Mouse (Mus musculus) thymus, adult 18-20 months (tissue): ENCODE measurements around the gene Gcdh.

Experiments used
- DNase-seq, 2 experiments: peaks; one replicate each; pipeline ENCODE4 v3.0.0; 2022; ENCODE audit warnings: mixed read lengths in 2 of 2

Gene Gcdh

GRCm38 (mm10) chr8:84893709-84894134 lies at the start of gene Gcdh:
TSS of gene Gcdh (minus strand) at chr8:84893921.
- peak; percentile 79 to 89 for DNase-seq

GRCm38 (mm10) chr8:84937620-84938485 lies 44.1 kb upstream of the Gcdh start:
- no peak for DNase-seq

- DNase-seq: no peak
Observed at GRCm38 (mm10) chr8:84936962-84937546, 43.3 kb upstream of the Gcdh start, which contains the start of gene Mast1. TSS of gene Mast1 (minus strand) at chr8:84937359.

GRCm38 (mm10) chr8:84936041-84936961 lies 42.6 kb upstream of the Gcdh start:
- no peak for DNase-seq

- DNase-seq: no peak
Observed at GRCm38 (mm10) chr8:84935489-84935888, 41.8 kb upstream of the Gcdh start.

- no peak for DNase-seq
Observed at GRCm38 (mm10) chr8:84934860-84935259, 41.1 kb upstream of the Gcdh start.

GRCm38 (mm10) chr8:84933767-84934559 lies 40.2 kb upstream of the Gcdh start:
- no peak for DNase-seq

- DNase-seq: no peak
Observed at GRCm38 (mm10) chr8:84930582-84930981, 36.9 kb upstream of the Gcdh start.

GRCm38 (mm10) chr8:84928456-84929306 lies 35.0 kb upstream of the Gcdh start:
- no peak for DNase-seq

- no peak for DNase-seq
Observed at GRCm38 (mm10) chr8:84927513-84927912, 33.8 kb upstream of the Gcdh start.

GRCm38 (mm10) chr8:84925557-84925956 lies 31.8 kb upstream of the Gcdh start:
- no peak for DNase-seq

- no peak for DNase-seq
Observed at GRCm38 (mm10) chr8:84921596-84921995, 27.9 kb upstream of the Gcdh start.

- DNase-seq: no peak
Observed at GRCm38 (mm10) chr8:84918646-84919045, 24.9 kb upstream of the Gcdh start.

- no peak for DNase-seq
Observed at GRCm38 (mm10) chr8:84917781-84918180, 24.1 kb upstream of the Gcdh start.

- DNase-seq: no peak
Observed at GRCm38 (mm10) chr8:84915269-84915668, 21.5 kb upstream of the Gcdh start.

GRCm38 (mm10) chr8:84913960-84914359 lies 20.2 kb upstream of the Gcdh start:
- no peak for DNase-seq

GRCm38 (mm10) chr8:84913502-84913900 lies 19.8 kb upstream of the Gcdh start:
- no peak for DNase-seq

- DNase-seq: peak; percentile 71 to 85
Observed at GRCm38 (mm10) chr8:84912895-84913501, 19.3 kb upstream of the Gcdh start.

- DNase-seq: no peak
Observed at GRCm38 (mm10) chr8:84912391-84912790, 18.7 kb upstream of the Gcdh start.

- no peak for DNase-seq
Observed at GRCm38 (mm10) chr8:84911854-84912253, 18.1 kb upstream of the Gcdh start.

- no peak for DNase-seq
Observed at GRCm38 (mm10) chr8:84910551-84910950, 16.8 kb upstream of the Gcdh start.
